Mouse (Mus musculus): ENCODE results near the gene Pgc. TPM values are rescaled to one million over a fixed set of nuclear protein-coding genes. Genes with fewer than 3 reads are reported as not detected.

Pgc gene
- polyA plus RNA-seq, 1 experiment from 2014 or later, result not detected

DNA sequence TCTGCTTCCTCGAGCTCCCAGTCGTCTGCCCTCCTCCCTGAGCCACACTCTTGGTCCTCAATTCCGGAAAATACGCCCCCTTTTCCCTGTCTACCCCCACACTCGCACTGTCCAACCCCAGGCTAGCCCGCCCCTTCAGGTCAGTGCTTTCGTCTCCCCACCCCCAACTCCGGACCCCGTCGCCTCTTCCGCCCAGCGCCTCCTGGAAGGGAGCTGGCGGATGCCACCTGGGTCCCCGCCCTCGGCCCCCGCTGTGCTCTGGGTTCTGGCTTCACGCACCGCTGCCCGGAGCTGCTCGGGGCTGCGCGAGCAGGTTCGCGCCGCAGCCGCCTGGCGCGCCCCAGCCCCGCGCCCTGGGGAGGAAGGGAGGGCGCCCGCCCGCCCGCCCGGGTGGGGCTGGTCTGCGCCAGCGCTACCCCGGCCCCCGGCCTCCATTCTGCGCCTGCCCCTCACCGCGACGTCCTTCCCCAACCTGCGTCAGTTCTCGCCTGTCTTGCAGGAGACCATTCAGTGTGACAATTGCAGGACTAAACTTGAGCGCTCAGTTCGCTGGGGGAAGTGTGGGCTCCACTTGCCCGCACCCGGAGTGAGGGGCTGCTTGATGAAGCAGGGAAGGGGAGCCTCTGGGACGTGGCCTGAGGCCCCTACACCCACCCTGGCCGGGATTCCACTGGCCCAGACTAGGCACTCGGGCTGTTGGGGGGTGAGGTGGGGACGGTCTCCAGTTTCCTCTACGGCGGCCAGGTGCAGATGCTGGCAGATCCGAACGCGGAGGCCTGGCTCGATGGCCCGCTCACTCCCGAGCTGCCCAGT, 11.6 kb downstream of the Pgc start:
- H3K27me3 ChIP-seq, result peaks cover 31% of the 10 kb centered on the region
- ATAC-seq (ENCODE audit: insufficient read depth), result peak; percentile 26
- peak overlapping the region; percentile 78 for H3K27ac ChIP-seq (replicated peaks)
- H3K4me2 ChIP-seq, result peak overlapping the region; percentile 99
- H3K9me3 ChIP-seq (replicated peaks), result no peaks in the 10 kb centered on the region
- WGBS (ENCODE audit: insufficient replicate concordance), result 2% methylated on average over 55 of the region's 61 CpGs
- H3K4me3 ChIP-seq (replicated peaks), result peak overlapping the region; percentile 73
- H3K9ac ChIP-seq, result peak overlapping the region; percentile 68
- peaks cover 53% of the 10 kb centered on the region for H3K4me1 ChIP-seq (replicated peaks)
- no peaks in the 10 kb centered on the region for H3K36me3 ChIP-seq (replicated peaks)

- 21% methylated on average over 20 of the region's 20 CpGs for WGBS (ENCODE audit: insufficient replicate concordance)
Measured at GRCm38 (mm10) chr17:47738879-47739798, 12.5 kb downstream of the Pgc start.

DNA sequence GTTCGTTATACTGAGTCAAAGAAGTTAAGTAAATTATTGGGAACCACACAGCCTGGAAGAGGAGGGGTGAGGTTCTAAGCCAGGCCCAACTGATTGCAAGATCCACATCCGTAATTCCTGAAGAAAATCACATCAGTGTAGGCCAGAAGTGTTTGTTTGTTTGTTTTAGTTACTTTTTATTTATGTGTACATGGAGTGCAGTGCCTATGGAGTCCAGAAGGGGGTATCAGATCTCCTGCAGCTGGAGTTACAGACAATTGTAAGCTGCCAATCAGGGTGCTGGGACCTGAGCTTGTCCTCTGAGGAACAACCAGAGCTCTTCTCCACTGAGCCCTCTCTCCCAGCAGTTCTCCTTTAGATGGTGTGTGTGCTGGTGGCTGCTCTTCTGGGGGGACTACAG, 13.5 kb downstream of the Pgc start:
- 69% methylated on average over 2 of the region's 2 CpGs for WGBS (ENCODE audit: insufficient replicate concordance)

More at GRCm38 (mm10) chr17:47738879-47739798, 12.5 kb downstream of the Pgc start:
- no peak for ATAC-seq (ENCODE audit: insufficient read depth)
- Histone ChIP-seq H3K9ac (peak overlapping the region; percentile 68), H3K4me3 (replicated peaks) (peak overlapping the region; percentile 73), H3K9me3 (replicated peaks) (no peaks in the 10 kb centered on the region), H3K36me3 (replicated peaks) (no peaks in the 10 kb centered on the region), H3K4me2 (peak overlapping the region; percentile 99), H3K27ac (replicated peaks) (0 out of 2 replicates have a peak overlapping the region, but pooled peaks have one; percentile 78), H3K4me1 (replicated peaks) (peaks cover 62% of the 10 kb centered on the region), H3K27me3 (peaks cover 31% of the 10 kb centered on the region)

DNA sequence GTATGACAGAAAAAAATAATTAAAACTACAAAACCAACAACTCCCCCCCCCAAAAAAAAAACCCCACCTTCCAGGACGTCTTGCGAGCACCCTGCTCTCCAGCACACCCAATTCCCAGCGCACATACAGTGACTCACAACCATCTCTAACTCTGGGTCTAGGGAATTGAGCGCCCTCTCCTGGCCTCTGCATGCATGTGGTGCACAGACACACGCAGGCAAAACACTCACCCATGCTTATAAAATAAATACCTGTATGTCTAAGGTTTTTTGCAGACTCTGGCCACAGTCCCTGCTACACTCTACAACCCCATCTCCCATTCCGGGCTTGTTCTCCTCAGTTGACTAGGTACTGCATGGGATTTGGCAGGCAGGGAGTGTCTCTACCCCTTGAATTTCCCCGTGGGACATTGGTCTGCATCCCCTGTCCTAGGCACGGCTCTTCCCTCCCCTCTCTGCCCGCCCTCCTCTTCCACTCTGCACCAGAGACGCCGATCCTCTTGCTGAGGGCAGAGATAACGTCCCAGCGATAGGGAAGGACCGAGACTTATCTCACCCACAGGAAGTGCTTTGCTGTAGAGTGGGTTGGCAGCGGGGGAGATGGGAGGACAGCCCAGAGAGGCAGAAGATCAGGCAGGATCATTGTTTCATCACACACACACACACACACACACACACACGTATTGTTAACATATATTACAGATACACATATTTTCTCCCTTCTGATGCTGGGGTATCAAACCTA, 16.5 kb downstream of the Pgc start:
- peak; percentile 70 for ATAC-seq (ENCODE audit: insufficient read depth)
- peaks cover 18% of the 10 kb centered on the region for H3K27me3 ChIP-seq
- H3K4me3 ChIP-seq (replicated peaks), result no peak overlapping the region
- peak overlapping the region; percentile 56 for H3K4me2 ChIP-seq
- no peaks in the 10 kb centered on the region for H3K9me3 ChIP-seq (replicated peaks)
- 13% methylated on average over 16 of the region's 16 CpGs for WGBS (ENCODE audit: insufficient replicate concordance)
- H3K27ac ChIP-seq (replicated peaks), result 0 out of 2 replicates have a peak overlapping the region, but pooled peaks have one; percentile 24
- peaks cover 2% of the 10 kb centered on the region; the same call in 1 of the 2 replicates for H3K36me3 ChIP-seq (replicated peaks)
- no peak overlapping the region; the same call in 1 of the 2 replicates for H3K9ac ChIP-seq
- H3K4me1 ChIP-seq (replicated peaks), result peaks cover 50% of the 10 kb centered on the region

More for the DNA sequence above, 13.5 kb downstream of the Pgc start:
- ATAC-seq (ENCODE audit: insufficient read depth), result no peak
- Histone ChIP-seq H3K4me2 (no peak overlapping the region), H3K4me3 (replicated peaks) (no peak overlapping the region), H3K9ac (no peak overlapping the region), H3K4me1 (replicated peaks) (peaks cover 62% of the 10 kb centered on the region), H3K27ac (replicated peaks) (no peak overlapping the region), H3K27me3 (peaks cover 31% of the 10 kb centered on the region), H3K36me3 (replicated peaks) (peaks cover 2% of the 10 kb centered on the region; the same call in 1 of the 2 replicates), H3K9me3 (replicated peaks) (no peaks in the 10 kb centered on the region)

- no peak overlapping the region for H3K9ac ChIP-seq
- H3K4me2 ChIP-seq, result no peak overlapping the region
- no peak overlapping the region for H3K4me3 ChIP-seq (replicated peaks)
- ATAC-seq (ENCODE audit: insufficient read depth), result no peak
- peaks cover 47% of the 10 kb centered on the region for H3K4me1 ChIP-seq (replicated peaks)
- H3K9me3 ChIP-seq (replicated peaks), result no peaks in the 10 kb centered on the region
- WGBS (ENCODE audit: insufficient replicate concordance), result 79% methylated on average over 14 of the region's 14 CpGs
- H3K27me3 ChIP-seq, result peaks cover 9% of the 10 kb centered on the region
- H3K27ac ChIP-seq (replicated peaks), result no peak overlapping the region
- H3K36me3 ChIP-seq (replicated peaks), result peaks cover 2% of the 10 kb centered on the region; the same call in 1 of the 2 replicates
Measured at GRCm38 (mm10) chr17:47744086-47744485, 17.4 kb downstream of the Pgc start.

DNA sequence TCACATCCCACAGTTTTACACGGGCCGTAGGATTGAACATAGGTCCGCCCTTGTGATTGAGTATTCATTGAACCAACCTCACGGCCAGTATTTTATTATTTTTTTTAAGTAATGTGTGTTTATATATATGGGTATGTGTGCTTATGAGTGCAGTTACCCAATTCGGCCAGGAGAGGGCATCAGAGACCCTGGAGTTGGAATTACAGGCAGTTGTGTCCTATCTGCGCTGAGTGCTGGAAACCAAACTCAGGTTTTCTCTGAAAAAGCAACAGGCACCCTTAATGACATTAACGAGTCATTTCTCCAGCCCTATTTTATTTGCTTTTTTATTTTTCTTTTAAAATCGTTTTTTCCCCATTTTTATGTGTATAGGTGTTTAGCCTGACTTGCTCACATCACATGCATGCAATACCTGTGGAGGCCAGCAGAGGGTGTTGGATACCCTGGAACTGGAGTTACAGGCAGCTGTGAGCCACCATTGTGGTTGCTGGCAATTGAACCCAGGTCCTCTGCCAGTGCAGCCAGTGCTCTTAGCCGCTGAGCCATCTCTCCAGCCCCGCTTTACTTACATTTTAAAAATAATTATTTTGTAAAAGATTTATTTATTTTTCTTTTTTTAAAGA, 18.2 kb downstream of the Pgc start:
- ATAC-seq (ENCODE audit: insufficient read depth), result no peak
- Histone ChIP-seq H3K36me3 (replicated peaks) (peaks cover 2% of the 10 kb centered on the region; the same call in 1 of the 2 replicates), H3K4me2 (no peak overlapping the region), H3K4me3 (replicated peaks) (no peak overlapping the region), H3K27me3 (peaks cover under 1% of the 10 kb centered on the region; the same call in 1 of the 2 replicates), H3K9ac (no peak overlapping the region), H3K4me1 (replicated peaks) (peaks cover 47% of the 10 kb centered on the region), H3K9me3 (replicated peaks) (no peaks in the 10 kb centered on the region), H3K27ac (replicated peaks) (no peak overlapping the region)
- WGBS (ENCODE audit: insufficient replicate concordance), result 75% methylated on average over 10 of the region's 10 CpGs

- ATAC-seq (ENCODE audit: insufficient read depth), result no peak
- peak overlapping the region; percentile 48; the same call in 1 of the 2 replicates for H3K27ac ChIP-seq (replicated peaks)
- 70% methylated on average over 14 of the region's 14 CpGs for WGBS (ENCODE audit: insufficient replicate concordance)
Measured at GRCm38 (mm10) chr17:47748791-47749553, 22.3 kb downstream of the Pgc start.

DNA sequence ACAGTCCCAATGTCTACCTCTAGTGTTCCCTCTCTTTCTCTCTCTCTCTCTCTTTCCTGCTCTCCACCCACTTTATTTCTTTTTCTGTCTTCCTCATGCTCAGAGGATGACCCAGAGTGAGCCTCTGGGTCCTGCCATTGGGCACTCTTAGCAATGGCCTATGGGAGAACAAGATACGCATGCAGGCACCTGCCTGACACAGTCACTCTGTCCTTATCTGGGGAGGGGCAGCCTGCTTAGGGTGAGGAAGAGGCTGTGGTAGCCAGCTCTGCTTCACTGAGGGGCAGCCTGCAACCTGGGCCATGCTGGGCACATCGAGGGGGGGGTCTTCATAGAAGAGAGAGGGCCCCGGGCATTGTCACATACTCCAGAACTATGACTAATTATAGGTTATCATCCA, 23.0 kb downstream of the Pgc start:
- H3K4me3 ChIP-seq (replicated peaks), result no peak overlapping the region
- peaks cover 10% of the 10 kb centered on the region for H3K36me3 ChIP-seq (replicated peaks)
- peaks cover 46% of the 10 kb centered on the region for H3K4me1 ChIP-seq (replicated peaks)
- 42% methylated on average over 3 of the region's 3 CpGs for WGBS (ENCODE audit: insufficient replicate concordance)
- H3K9ac ChIP-seq, result no peak overlapping the region
- no peak overlapping the region for H3K4me2 ChIP-seq
- H3K27me3 ChIP-seq, result no peaks in the 10 kb centered on the region
- H3K27ac ChIP-seq (replicated peaks), result peak overlapping the region; percentile 48; the same call in 1 of the 2 replicates
- ATAC-seq (ENCODE audit: insufficient read depth), result peak; percentile 56
- no peaks in the 10 kb centered on the region for H3K9me3 ChIP-seq (replicated peaks)

More at GRCm38 (mm10) chr17:47748791-47749553, 22.3 kb downstream of the Pgc start:
- Histone ChIP-seq H3K4me3 (replicated peaks) (no peak overlapping the region), H3K9me3 (replicated peaks) (no peaks in the 10 kb centered on the region), H3K4me1 (replicated peaks) (peaks cover 42% of the 10 kb centered on the region), H3K36me3 (replicated peaks) (peaks cover 10% of the 10 kb centered on the region), H3K27me3 (no peaks in the 10 kb centered on the region), H3K9ac (no peak overlapping the region), H3K4me2 (no peak overlapping the region)

GRCm38 (mm10) chr17:47750101-47750500, 23.5 kb downstream of the Pgc start:
- no peak for ATAC-seq (ENCODE audit: insufficient read depth)
- Histone ChIP-seq H3K4me3 (replicated peaks) (no peak overlapping the region), H3K4me2 (no peak overlapping the region), H3K27me3 (no peaks in the 10 kb centered on the region), H3K36me3 (replicated peaks) (peaks cover 8% of the 10 kb centered on the region), H3K4me1 (replicated peaks) (peaks cover 51% of the 10 kb centered on the region), H3K9ac (no peak overlapping the region), H3K9me3 (replicated peaks) (no peaks in the 10 kb centered on the region), H3K27ac (replicated peaks) (0 out of 2 replicates have a peak overlapping the region, but pooled peaks have one; percentile 2)
- WGBS (ENCODE audit: insufficient replicate concordance), result 67% methylated on average over 6 of the region's 6 CpGs

Measured in liver, embryonic 15.5 days (tissue).